Mouse (Mus musculus): Measurements from ENCODE around the gene Chsy1.

Gene Chsy1

GRCm38 (mm10) chr7:66108961-66109854 is at the start of gene Chsy1:
Gene Chsy1, plus strand, starts transcription at chr7:66109515.
- peak; percentile 94 for DNase-seq

GRCm38 (mm10) chr7:66060066-66060956 is 49.0 kb upstream of the Chsy1 start:
- peak; percentile 93 for DNase-seq

- no peak for DNase-seq
Observed at GRCm38 (mm10) chr7:66061057-66061456, 48.3 kb upstream of the Chsy1 start.

GRCm38 (mm10) chr7:66076411-66076810 is 32.9 kb upstream of the Chsy1 start:
- DNase-seq, result no peak

GRCm38 (mm10) chr7:66079364-66080230 is 29.7 kb upstream of the Chsy1 start, which contains the start of gene Selenos:
Gene Selenos, plus strand, starts transcription at chr7:66079649.
- DNase-seq, result peak; percentile 98

GRCm38 (mm10) chr7:66080231-66080613 is 29.1 kb upstream of the Chsy1 start:
- DNase-seq, result peak; percentile 26

GRCm38 (mm10) chr7:66083757-66084156 is 25.6 kb upstream of the Chsy1 start:
- no peak for DNase-seq

- DNase-seq, result no peak
Observed at GRCm38 (mm10) chr7:66084546-66084945, 24.8 kb upstream of the Chsy1 start.

- DNase-seq, result no peak
Observed at GRCm38 (mm10) chr7:66087652-66088051, 21.7 kb upstream of the Chsy1 start.

GRCm38 (mm10) chr7:66088077-66088476 is 21.2 kb upstream of the Chsy1 start:
- DNase-seq, result no peak

- no peak for DNase-seq
Observed at GRCm38 (mm10) chr7:66090676-66091190, 18.6 kb upstream of the Chsy1 start.

- DNase-seq, result no peak
Observed at GRCm38 (mm10) chr7:66091553-66091952, 17.8 kb upstream of the Chsy1 start.

- no peak for DNase-seq
Observed at GRCm38 (mm10) chr7:66092656-66093055, 16.7 kb upstream of the Chsy1 start.

- DNase-seq, result no peak
Observed at GRCm38 (mm10) chr7:66094141-66094540, 15.2 kb upstream of the Chsy1 start.

GRCm38 (mm10) chr7:66098803-66099202 is 10.5 kb upstream of the Chsy1 start:
- no peak for DNase-seq

- DNase-seq, result peak; percentile 63
Observed at GRCm38 (mm10) chr7:66101866-66102265, 7.4 kb upstream of the Chsy1 start.

- no peak for DNase-seq
Observed at GRCm38 (mm10) chr7:66104531-66104930, 4.8 kb upstream of the Chsy1 start.

GRCm38 (mm10) chr7:66105771-66106170 is 3.5 kb upstream of the Chsy1 start:
- no peak for DNase-seq

- peak; percentile 44 for DNase-seq
Observed at GRCm38 (mm10) chr7:66106581-66107056, 2.7 kb upstream of the Chsy1 start.

GRCm38 (mm10) chr7:66107206-66107605 is 2.1 kb upstream of the Chsy1 start:
- no peak for DNase-seq

GRCm38 (mm10) chr7:66107930-66108329 is 1.4 kb upstream of the Chsy1 start:
- DNase-seq, result peak; percentile 60
